Mouse (Mus musculus) bone marrow, adult 2 months (tissue): Measurements from ENCODE around the gene Hoxa2.

Experiments used
- CTCF ChIP-seq: fragments of 200-500 bp; IDR thresholded peaks from 2 replicates; pipeline ENCODE4 v1.5.1; 2011; ENCODE audit warnings: low read length, control low read depth; ENCODE audit not compliant: control insufficient read depth, insufficient read depth
- POLR2A ChIP-seq: fragments of 200-500 bp; IDR thresholded peaks from 2 replicates; pipeline ENCODE4 v1.6.1; 2011; ENCODE audit warnings: low read depth, mild to moderate bottlenecking, control low read depth, low read length, borderline replicate concordance; ENCODE audit not compliant: control insufficient read depth

GRCm38 (mm10) chr6:52162611-52163365 is 1.8 kb downstream of the Hoxa2 start:
- no peak for TF ChIP-seq POLR2A
- no peak for TF ChIP-seq CTCF
